Mouse (Mus musculus) spleen, adult 2 months (tissue): ENCODE measurements at regions not wholly inside any gene's neighbourhood (a gene's known extent, or its start where the extent isn't known, plus 50 kb on each side); places are given as distances from the start of the nearest gene placed in this dataset.

Experiments used
- CTCF ChIP-seq: fragments of 200-500 bp; IDR thresholded peaks from 2 replicates; pipeline ENCODE4 v1.5.1; 2011; ENCODE audit warnings: mild to moderate bottlenecking, inconsistent platforms; ENCODE audit not compliant: insufficient read depth, insufficient read length, insufficient replicate concordance; ENCODE audit errors: extremely low read depth
- POLR2A ChIP-seq: fragments of 200-500 bp; IDR thresholded peaks from 2 replicates; pipeline ENCODE4 v1.6.1; 2011; ENCODE audit warnings: low read depth, low read length, inconsistent platforms

GRCm38 (mm10) chr2:179197471-179197870, 244.8 kb upstream of the Cdh4 start:
- TF ChIP-seq POLR2A (no peak), CTCF (no peak)
